Mouse (Mus musculus): ENCODE data around the gene Pik3c2a. TPM values are rescaled to one million over a fixed set of nuclear protein-coding genes. Genes with fewer than 3 reads are reported as not detected.
"Not testable (repeated sequence)": the region's sequence is repeated elsewhere in the genome, so short reads cannot be mapped to it uniquely, and the experiment has no call there.

Pik3c2a gene
- polyA plus RNA-seq, 1 experiment = 1.8 TPM

- TF ChIP-seq CTCF (IDR thresholded peaks at IDR 0.05; ENCODE audit: extremely low read depth, insufficient read depth, insufficient read length, insufficient replicate concordance) = no peak
- no peak for TF ChIP-seq POLR2A (IDR thresholded peaks at IDR 0.05; ENCODE audit: low read depth, low read length)
Observed at GRCm38 (mm10) chr7:116421081-116421480, 22.2 kb downstream of the Pik3c2a start.

DNA sequence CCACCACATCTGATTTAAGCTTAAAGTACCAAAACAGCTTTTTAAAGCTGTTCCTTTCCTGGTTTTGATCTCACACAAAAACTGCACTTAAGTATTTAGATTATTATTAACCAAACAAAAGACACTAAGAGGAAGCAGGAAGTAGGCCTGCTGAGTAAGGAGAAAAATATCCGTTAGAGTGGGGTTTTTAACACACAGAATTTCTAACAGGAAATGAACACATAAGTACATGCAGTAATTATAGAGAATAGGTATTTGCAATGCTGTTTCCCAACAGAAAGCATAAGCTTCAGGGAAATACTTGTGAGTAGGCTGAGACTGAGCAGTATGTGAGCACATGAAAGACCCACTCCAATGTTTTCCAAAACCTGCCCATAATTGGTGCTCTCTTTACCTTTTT is 33.8 kb downstream of the Pik3c2a start:
- peak in 1 of 2 experiments; percentile 9 for DNase-seq (ENCODE audit: low read depth in 1 of 2, low spot score in 2 of 2)
- TF ChIP-seq CTCF (IDR thresholded peaks at IDR 0.05; ENCODE audit: extremely low read depth, insufficient read depth, insufficient read length, insufficient replicate concordance) = no peak
- no peak for TF ChIP-seq POLR2A (IDR thresholded peaks at IDR 0.05; ENCODE audit: low read depth, low read length)
- H3K36me3 ChIP-seq (ENCODE audit: control insufficient read depth, insufficient read depth, low read length) = peaks cover 2% of the 10 kb centered on the region; the same call in 1 of the 2 replicates
- peak overlapping the region; percentile 72 for H3K27ac ChIP-seq (ENCODE audit: insufficient read depth, low read length)
- WGBS = 4% methylated on average over 1 of the region's 1 CpGs
- H3K4me1 ChIP-seq (ENCODE audit: control insufficient read depth, insufficient read depth, insufficient read length) = peaks cover 9% of the 10 kb centered on the region
- no peaks in the 10 kb centered on the region for H3K27me3 ChIP-seq (ENCODE audit: control insufficient read depth, insufficient read depth, low read length)
- no peak overlapping the region for H3K4me3 ChIP-seq (ENCODE audit: extremely low read depth, insufficient read depth, insufficient read length)

More at GRCm38 (mm10) chr7:116421081-116421480, 22.2 kb downstream of the Pik3c2a start:
- peaks cover 10% of the 10 kb centered on the region for H3K36me3 ChIP-seq (ENCODE audit: control insufficient read depth, insufficient read depth, low read length)
- no peak for DNase-seq (ENCODE audit: low read depth in 1 of 2, low spot score in 2 of 2)
- H3K4me1 ChIP-seq (ENCODE audit: control insufficient read depth, insufficient read depth, insufficient read length) = no peaks in the 10 kb centered on the region
- H3K27me3 ChIP-seq (ENCODE audit: control insufficient read depth, insufficient read depth, low read length) = no peaks in the 10 kb centered on the region
- no peak overlapping the region for H3K4me3 ChIP-seq (ENCODE audit: extremely low read depth, insufficient read depth, insufficient read length)
- H3K27ac ChIP-seq (ENCODE audit: insufficient read depth, low read length) = no peak overlapping the region

DNA sequence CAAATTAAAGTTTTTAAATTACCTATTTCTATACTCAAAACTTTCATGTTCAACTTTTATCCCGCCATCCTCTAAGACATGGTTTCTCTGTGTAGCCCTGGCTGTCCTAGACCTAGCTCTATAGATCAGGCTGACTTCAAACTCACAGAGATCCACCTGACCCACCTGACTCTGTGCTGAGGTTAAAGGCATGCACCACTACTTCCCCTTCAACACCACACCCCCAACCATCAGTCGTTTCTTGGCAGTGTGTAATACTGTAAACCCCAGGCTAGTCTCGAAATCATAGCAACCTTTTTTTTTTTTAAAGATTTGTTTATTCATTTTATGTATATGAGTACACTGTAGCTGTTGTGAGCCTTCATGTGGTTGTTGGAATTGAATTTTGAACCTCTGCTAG is 50.9 kb downstream of the Pik3c2a start:
- DNase-seq (ENCODE audit: low read depth in 1 of 2, low spot score in 2 of 2) = no peak
- Histone ChIP-seq H3K4me1 (ENCODE audit: control insufficient read depth, insufficient read depth, insufficient read length) (no peaks in the 10 kb centered on the region), H3K27me3 (ENCODE audit: control insufficient read depth, insufficient read depth, low read length) (no peaks in the 10 kb centered on the region), H3K27ac (ENCODE audit: insufficient read depth, low read length) (no peak overlapping the region), H3K4me3 (ENCODE audit: extremely low read depth, insufficient read depth, insufficient read length) (no peak overlapping the region), H3K36me3 (ENCODE audit: control insufficient read depth, insufficient read depth, low read length) (peaks cover 4% of the 10 kb centered on the region; the same call in 1 of the 2 replicates)
- 42% methylated on average over 3 of the region's 3 CpGs for WGBS
- no peak for TF ChIP-seq POLR2A (IDR thresholded peaks at IDR 0.05; ENCODE audit: low read depth, low read length)
- TF ChIP-seq CTCF (IDR thresholded peaks at IDR 0.05; ENCODE audit: extremely low read depth, insufficient read depth, insufficient read length, insufficient replicate concordance) = no peak

- not testable (repeated sequence) for H3K27me3 ChIP-seq (ENCODE audit: control insufficient read depth, insufficient read depth, low read length); DNase-seq (ENCODE audit: low read depth in 1 of 2, low spot score in 2 of 2); H3K4me3 ChIP-seq (ENCODE audit: extremely low read depth, insufficient read depth, insufficient read length); H3K27ac ChIP-seq (ENCODE audit: insufficient read depth, low read length); H3K36me3 ChIP-seq (ENCODE audit: control insufficient read depth, insufficient read depth, low read length); H3K4me1 ChIP-seq (ENCODE audit: control insufficient read depth, insufficient read depth, insufficient read length)
- 88% methylated on average over 2 of the region's 2 CpGs for WGBS
Observed at GRCm38 (mm10) chr7:116387389-116387788, 55.9 kb downstream of the Pik3c2a start.

DNA sequence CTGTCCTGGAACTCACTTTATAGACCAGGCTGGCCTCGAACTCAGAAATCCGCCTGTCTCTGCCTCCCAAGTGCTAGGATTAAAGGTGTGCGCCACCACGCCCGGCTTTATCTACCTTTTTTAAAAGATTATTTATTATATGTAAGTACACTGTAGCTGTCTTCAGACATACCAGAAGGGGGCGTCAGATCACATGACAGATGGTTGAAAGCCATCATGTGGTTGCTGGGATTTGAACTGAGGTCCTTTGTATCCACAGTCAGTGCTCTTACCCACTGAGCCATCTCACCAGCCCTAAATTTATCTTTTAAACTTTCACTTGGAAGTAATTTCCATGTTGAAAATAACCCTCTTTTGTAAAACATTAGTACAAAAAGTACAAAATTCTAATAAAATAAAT is 64.1 kb downstream of the Pik3c2a start:
- H3K36me3 ChIP-seq (ENCODE audit: control insufficient read depth, insufficient read depth, low read length); H3K27ac ChIP-seq (ENCODE audit: insufficient read depth, low read length); DNase-seq (ENCODE audit: low read depth in 1 of 2, low spot score in 2 of 2); H3K4me1 ChIP-seq (ENCODE audit: control insufficient read depth, insufficient read depth, insufficient read length); H3K4me3 ChIP-seq (ENCODE audit: extremely low read depth, insufficient read depth, insufficient read length); H3K27me3 ChIP-seq (ENCODE audit: control insufficient read depth, insufficient read depth, low read length): not testable (repeated sequence)
- WGBS = 96% methylated on average over 6 of the region's 6 CpGs

DNA sequence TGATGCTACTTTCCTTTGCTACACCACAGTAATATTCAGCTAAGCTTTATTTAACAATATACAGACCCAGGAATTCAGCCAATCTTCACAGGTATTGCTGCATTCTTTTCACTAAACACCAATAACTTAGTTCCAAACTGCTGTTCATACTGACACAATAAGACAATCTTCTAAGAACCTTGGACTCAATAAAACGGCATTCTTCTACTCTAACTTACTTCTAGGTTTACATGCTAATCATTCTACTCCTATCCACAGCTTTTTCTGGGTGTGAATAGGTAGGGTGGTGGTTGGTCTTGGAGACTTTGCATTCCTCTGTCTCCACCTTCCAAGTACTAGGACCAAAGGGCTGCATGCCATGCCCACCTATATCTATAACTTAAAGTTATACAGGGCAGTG is 69.0 kb downstream of the Pik3c2a start:
- Histone ChIP-seq H3K27me3 (ENCODE audit: control insufficient read depth, insufficient read depth, low read length) (no peaks in the 10 kb centered on the region), H3K27ac (ENCODE audit: insufficient read depth, low read length) (no peak overlapping the region), H3K36me3 (ENCODE audit: control insufficient read depth, insufficient read depth, low read length) (peaks cover 15% of the 10 kb centered on the region), H3K4me3 (ENCODE audit: extremely low read depth, insufficient read depth, insufficient read length) (no peak overlapping the region), H3K4me1 (ENCODE audit: control insufficient read depth, insufficient read depth, insufficient read length) (no peaks in the 10 kb centered on the region)
- TF ChIP-seq POLR2A (IDR thresholded peaks at IDR 0.05; ENCODE audit: low read depth, low read length) = no peak
- TF ChIP-seq CTCF (IDR thresholded peaks at IDR 0.05; ENCODE audit: extremely low read depth, insufficient read depth, insufficient read length, insufficient replicate concordance) = no peak
- 86% methylated on average over 1 of the region's 1 CpGs for WGBS
- no peak for DNase-seq (ENCODE audit: low read depth in 1 of 2, low spot score in 2 of 2)

- Histone ChIP-seq H3K27ac (ENCODE audit: insufficient read depth, low read length) (no peak overlapping the region), H3K27me3 (ENCODE audit: control insufficient read depth, insufficient read depth, low read length) (no peaks in the 10 kb centered on the region), H3K4me3 (ENCODE audit: extremely low read depth, insufficient read depth, insufficient read length) (no peak overlapping the region), H3K4me1 (ENCODE audit: control insufficient read depth, insufficient read depth, insufficient read length) (peaks cover 2% of the 10 kb centered on the region; the same call in 1 of the 2 replicates), H3K36me3 (ENCODE audit: control insufficient read depth, insufficient read depth, low read length) (peaks cover 16% of the 10 kb centered on the region)
- WGBS = 46% methylated on average over 1 of the region's 1 CpGs
- peak; percentile 50 to 60 for DNase-seq (ENCODE audit: low read depth in 1 of 2, low spot score in 2 of 2)
- TF ChIP-seq CTCF (IDR thresholded peaks at IDR 0.05; ENCODE audit: extremely low read depth, insufficient read depth, insufficient read length, insufficient replicate concordance) (peak; percentile 6; the same call in 1 of the 2 replicates), POLR2A (IDR thresholded peaks at IDR 0.05; ENCODE audit: low read depth, low read length) (no peak)
Observed at GRCm38 (mm10) chr7:116336226-116336625, 107.0 kb downstream of the Pik3c2a start.
